Mouse (Mus musculus) forebrain, postnatal 0 days (tissue): Measurements from ENCODE around the gene Usp11. TPM values are rescaled to one million over a fixed set of nuclear protein-coding genes. Genes with fewer than 3 reads are reported as not detected.

Experiments used
- ATAC-seq: fragments of 200-750 bp; cut with Nextera tagmentation; 2 replicates; pipeline ENCODE4 v1.8.0; 2017; ENCODE audit warnings: mild to moderate bottlenecking, moderate library complexity
- DNase-seq: peaks from one replicate; pipeline ENCODE4 v3.0.0-alpha.2; 2015
- H3K27ac ChIP-seq: fragments of 300-500 bp; sonication (generic); 2 replicates; pipeline ENCODE4 v1.5.1; 2014; ENCODE audit warnings: low read depth, mild to moderate bottlenecking, antibody characterized with exemption, low read length, moderate library complexity, mixed read lengths
- H3K27me3 ChIP-seq: fragments of 300-500 bp; sonication (generic); 2 replicates; pipeline ENCODE4 v1.6.1; 2014; ENCODE audit warnings: mild to moderate bottlenecking, low read length, mixed read lengths; ENCODE audit not compliant: insufficient read depth
- H3K36me3 ChIP-seq: fragments of 300-500 bp; sonication (generic); 2 replicates; pipeline ENCODE4 v1.6.1; 2014; ENCODE audit warnings: mild to moderate bottlenecking, moderate library complexity; ENCODE audit not compliant: insufficient read depth
- H3K4me1 ChIP-seq: fragments of 300-500 bp; sonication (generic); 2 replicates; pipeline ENCODE4 v1.6.1; 2014; ENCODE audit warnings: antibody characterized with exemption; ENCODE audit not compliant: insufficient read depth
- H3K4me2 ChIP-seq: fragments of 300-500 bp; sonication (generic); 2 replicates; pipeline ENCODE4 v1.6.1; 2014; ENCODE audit warnings: low read depth, mild to moderate bottlenecking, moderate library complexity
- H3K4me3 ChIP-seq: fragments of 300-500 bp; sonication (generic); 2 replicates; pipeline ENCODE4 v1.5.1; 2014; ENCODE audit warnings: low read depth, low read length, mixed read lengths
- H3K9ac ChIP-seq: fragments of 300-500 bp; sonication (generic); 2 replicates; pipeline ENCODE4 v1.6.1; 2014; ENCODE audit warnings: mild to moderate bottlenecking
- H3K9me3 ChIP-seq: fragments of 300-500 bp; sonication (generic); 2 replicates; pipeline ENCODE4 v1.6.1; 2016; ENCODE audit warnings: low read length
- CTCF ChIP-seq: sonication (generic); IDR thresholded peaks from 2 replicates; pipeline ENCODE4 v1.5.1; 2016; ENCODE audit warnings: antibody characterized with exemption, control low read depth, low read depth
- WGBS: fragments of 180-500 bp; shearing (Covaris S2); extraction: QIAGEN DNeasy Blood & Tissue Kit; methylation state at CpG from one replicate; pipeline ENCODE4 v1.1.7; 2014; 5-methylcytosine and 5-hydroxymethylcytosine counted together
- polyA plus RNA-seq: library from polyadenylated mRNA; unstranded; fragments of >200 nt; fragmentation: Nextera tagmentation; extraction: Ambion mirVana; gene quantifications from 2 replicates; pipeline ENCODE4 v1.2.1, GENCODE M21; 2015
- total RNA-seq: library from RNA; depleted of rRNA; stranded (reverse); fragments of >200 nt; gene quantifications from 2 replicates; pipeline ENCODE4 v1.2.3, GENCODE M21; 2014

Gene Usp11
- total and polyA plus RNA-seq, 2 experiments from 2014 or later: 63.8 to 101 TPM

GRCm38 (mm10) chrX:20663444-20663790, 40.3 kb upstream of the Usp11 start:
- peak; percentile 2; the same call in 1 of the 2 replicates for ATAC-seq
- Histone ChIP-seq H3K4me3 (peak overlapping the region; percentile 60), H3K9me3 (no peaks in the 10 kb centered on the region), H3K27ac (peak overlapping the region; percentile 94), H3K9ac (peak overlapping the region; percentile 79), H3K4me1 (0 out of 2 replicates have a peak, but pooled peaks cover 6% of the 10 kb centered on the region), H3K4me2 (peak overlapping the region; percentile 53), H3K36me3 (peaks cover 2% of the 10 kb centered on the region; the same call in 1 of the 2 replicates), H3K27me3 (no peaks in the 10 kb centered on the region)
- no peak for TF ChIP-seq CTCF
- 24% methylated on average over 9 of the region's 9 CpGs for WGBS
- DNase-seq: no peak

GRCm38 (mm10) chrX:20687519-20688067, 16.1 kb upstream of the Usp11 start, which contains the start of gene Cdk16:
TSS of gene Cdk16 (plus strand) at chrX:20687954.
- H3K4me2 ChIP-seq: peak within 1 kb of the TSS; percentile 57
- DNase-seq (peak; percentile 93), ATAC-seq (peak; percentile 93)
- H3K4me1 ChIP-seq: 0 out of 2 replicates have a peak, but pooled peaks cover 2% of the 10 kb centered on the region
- TF ChIP-seq CTCF: no peak
- no peaks in the 10 kb centered on the region for H3K9me3 ChIP-seq
- peak within 1 kb of the TSS; percentile 94 for H3K27ac ChIP-seq
- H3K9ac ChIP-seq: peak within 1 kb of the TSS; percentile 80
- peaks cover 6% of the 10 kb centered on the region; the same call in 1 of the 2 replicates for H3K36me3 ChIP-seq
- peak within 1 kb of the TSS; percentile 60 for H3K4me3 ChIP-seq
- no peaks in the 10 kb centered on the region for H3K27me3 ChIP-seq
- WGBS: 27% methylated on average over 16 of the region's 16 CpGs

- peak; percentile 90 for ATAC-seq
- H3K4me3 ChIP-seq: peak overlapping the region; percentile 60
- peak overlapping the region; percentile 94 for H3K27ac ChIP-seq
- H3K27me3 ChIP-seq: no peaks in the 10 kb centered on the region
- DNase-seq: peak; percentile 90
- TF ChIP-seq CTCF: no peak
- H3K4me1 ChIP-seq: 0 out of 2 replicates have a peak, but pooled peaks cover 2% of the 10 kb centered on the region
- H3K4me2 ChIP-seq: peak overlapping the region; percentile 57
- 37% methylated on average over 33 of the region's 33 CpGs for WGBS
- H3K9me3 ChIP-seq: no peaks in the 10 kb centered on the region
- peak overlapping the region; percentile 80 for H3K9ac ChIP-seq
- peaks cover 2% of the 10 kb centered on the region; the same call in 1 of the 2 replicates for H3K36me3 ChIP-seq
These were observed 15.6 kb upstream of the Usp11 start for GRCm38 (mm10) chrX:20688068-20688547.

DNA sequence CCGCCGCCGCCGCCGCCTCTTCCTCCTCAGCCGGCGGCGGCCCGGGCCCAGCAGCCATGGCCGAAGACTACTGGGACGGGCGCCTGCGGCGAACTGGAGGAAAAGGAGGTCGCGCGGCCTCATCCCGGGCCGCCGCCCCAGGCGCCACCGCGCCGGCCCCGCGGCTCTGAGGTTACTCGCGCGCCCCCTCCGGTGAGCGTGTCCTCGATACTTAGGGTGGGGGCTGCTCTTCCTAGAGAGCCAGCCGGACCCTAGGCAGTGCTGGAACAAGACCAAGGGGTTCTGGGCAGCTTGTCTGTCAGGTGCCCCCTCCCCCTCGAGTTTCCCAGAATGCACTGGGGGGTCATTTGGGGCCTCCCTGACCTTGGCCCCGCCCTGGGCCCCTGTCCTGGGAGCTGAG, 15.1 kb upstream of the Usp11 start:
- H3K9ac ChIP-seq: peak overlapping the region; percentile 80
- peak; percentile 39 for TF ChIP-seq CTCF
- H3K4me1 ChIP-seq: 0 out of 2 replicates have a peak, but pooled peaks cover 2% of the 10 kb centered on the region
- H3K27ac ChIP-seq: peak overlapping the region; percentile 94
- WGBS: 28% methylated on average over 24 of the region's 35 CpGs
- 0 out of 2 replicates have a peak, but pooled peaks cover 3% of the 10 kb centered on the region for H3K36me3 ChIP-seq
- peak overlapping the region; percentile 60 for H3K4me3 ChIP-seq
- no peaks in the 10 kb centered on the region for H3K9me3 ChIP-seq
- peak; percentile 36 for ATAC-seq
- H3K4me2 ChIP-seq: peak overlapping the region; percentile 57
- H3K27me3 ChIP-seq: no peaks in the 10 kb centered on the region
- DNase-seq: peak; percentile 46

DNA sequence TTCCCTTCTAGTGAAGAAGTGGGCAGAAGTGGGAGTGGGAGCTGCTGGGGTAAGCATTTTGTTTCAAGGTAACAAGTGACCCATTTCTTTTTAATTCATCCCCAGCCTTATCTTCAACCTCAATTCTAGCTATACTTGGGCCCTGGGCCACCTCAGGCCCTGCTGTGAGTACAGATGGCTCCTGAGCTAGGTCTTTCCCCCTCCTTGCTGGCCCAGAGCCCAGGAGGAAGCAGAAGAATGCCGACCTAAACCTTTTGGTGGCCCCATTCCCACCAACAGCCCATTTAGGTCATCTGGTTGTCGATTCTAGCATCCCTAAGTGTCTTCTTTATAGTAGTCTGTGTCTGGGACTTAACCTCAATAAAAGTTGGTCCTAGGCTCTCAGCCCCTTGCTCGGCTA, 12.1 kb upstream of the Usp11 start:
- TF ChIP-seq CTCF: no peak
- WGBS: 65% methylated on average over 3 of the region's 3 CpGs
- Histone ChIP-seq H3K9me3 (no peaks in the 10 kb centered on the region), H3K4me2 (no peak overlapping the region), H3K4me3 (no peak overlapping the region), H3K27me3 (no peaks in the 10 kb centered on the region), H3K36me3 (peaks cover 13% of the 10 kb centered on the region; the same call in 1 of the 2 replicates), H3K9ac (no peak overlapping the region), H3K4me1 (0 out of 2 replicates have a peak, but pooled peaks cover 2% of the 10 kb centered on the region), H3K27ac (no peak overlapping the region)
- no peak for DNase-seq
- no peak for ATAC-seq

GRCm38 (mm10) chrX:20692616-20693015, 11.1 kb upstream of the Usp11 start:
- no peak overlapping the region for H3K4me3 ChIP-seq
- no peak for TF ChIP-seq CTCF
- no peak overlapping the region for H3K9ac ChIP-seq
- H3K36me3 ChIP-seq: peaks cover 18% of the 10 kb centered on the region
- H3K4me1 ChIP-seq: 0 out of 2 replicates have a peak, but pooled peaks cover 2% of the 10 kb centered on the region
- H3K27me3 ChIP-seq: no peaks in the 10 kb centered on the region
- no peak overlapping the region for H3K4me2 ChIP-seq
- H3K9me3 ChIP-seq: no peaks in the 10 kb centered on the region
- no peak for ATAC-seq
- no peak for DNase-seq
- 83% methylated on average over 1 of the region's 1 CpGs for WGBS
- H3K27ac ChIP-seq: no peak overlapping the region

DNA sequence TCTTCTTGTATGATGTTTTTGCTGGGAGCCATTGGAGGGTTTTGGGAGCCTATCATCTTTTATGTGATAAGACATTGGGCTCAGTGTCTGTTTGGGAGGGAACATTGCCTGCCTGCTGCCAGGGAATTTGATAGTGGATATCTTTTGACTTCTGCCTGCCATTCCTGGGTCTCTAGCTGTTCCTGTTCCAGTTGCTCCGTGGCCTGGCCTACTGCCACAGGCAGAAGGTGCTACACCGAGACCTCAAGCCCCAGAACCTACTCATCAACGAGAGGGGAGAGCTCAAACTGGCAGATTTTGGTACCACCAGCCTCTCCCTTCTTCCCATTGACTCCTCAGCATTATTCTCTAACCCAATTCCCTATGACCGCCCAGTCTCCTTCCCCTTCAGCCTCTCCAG, 7.9 kb upstream of the Usp11 start:
- no peak overlapping the region for H3K4me2 ChIP-seq
- no peaks in the 10 kb centered on the region for H3K27me3 ChIP-seq
- no peaks in the 10 kb centered on the region for H3K9me3 ChIP-seq
- no peaks in the 10 kb centered on the region for H3K4me1 ChIP-seq
- DNase-seq: no peak
- 77% methylated on average over 4 of the region's 4 CpGs for WGBS
- H3K27ac ChIP-seq: no peak overlapping the region
- H3K9ac ChIP-seq: no peak overlapping the region
- no peak overlapping the region for H3K4me3 ChIP-seq
- H3K36me3 ChIP-seq: peaks cover 24% of the 10 kb centered on the region
- ATAC-seq: no peak
- no peak for TF ChIP-seq CTCF
